Mouse (Mus musculus) small intestine, adult 2 months (tissue): ENCODE measurements around the gene Cmtm2a.
A peak's percentile ranks its signal among the peaks of the same experiment; 100 is the strongest.

Experiments used
- CTCF ChIP-seq: fragments of 200-500 bp; IDR thresholded peaks from 2 replicates; pipeline ENCODE4 v1.5.1; 2012; ENCODE audit warnings: low read depth, mild to moderate bottlenecking, control low read depth, inconsistent platforms, low read length, moderate library complexity, mixed read lengths; ENCODE audit not compliant: insufficient replicate concordance, insufficient read length; ENCODE audit errors: extremely low read depth
- POLR2A ChIP-seq: fragments of 200-500 bp; IDR thresholded peaks from 2 replicates; pipeline ENCODE4 v1.6.1; 2012; ENCODE audit warnings: low read depth, mild to moderate bottlenecking, control low read depth, inconsistent platforms, low read length, moderate library complexity

DNA sequence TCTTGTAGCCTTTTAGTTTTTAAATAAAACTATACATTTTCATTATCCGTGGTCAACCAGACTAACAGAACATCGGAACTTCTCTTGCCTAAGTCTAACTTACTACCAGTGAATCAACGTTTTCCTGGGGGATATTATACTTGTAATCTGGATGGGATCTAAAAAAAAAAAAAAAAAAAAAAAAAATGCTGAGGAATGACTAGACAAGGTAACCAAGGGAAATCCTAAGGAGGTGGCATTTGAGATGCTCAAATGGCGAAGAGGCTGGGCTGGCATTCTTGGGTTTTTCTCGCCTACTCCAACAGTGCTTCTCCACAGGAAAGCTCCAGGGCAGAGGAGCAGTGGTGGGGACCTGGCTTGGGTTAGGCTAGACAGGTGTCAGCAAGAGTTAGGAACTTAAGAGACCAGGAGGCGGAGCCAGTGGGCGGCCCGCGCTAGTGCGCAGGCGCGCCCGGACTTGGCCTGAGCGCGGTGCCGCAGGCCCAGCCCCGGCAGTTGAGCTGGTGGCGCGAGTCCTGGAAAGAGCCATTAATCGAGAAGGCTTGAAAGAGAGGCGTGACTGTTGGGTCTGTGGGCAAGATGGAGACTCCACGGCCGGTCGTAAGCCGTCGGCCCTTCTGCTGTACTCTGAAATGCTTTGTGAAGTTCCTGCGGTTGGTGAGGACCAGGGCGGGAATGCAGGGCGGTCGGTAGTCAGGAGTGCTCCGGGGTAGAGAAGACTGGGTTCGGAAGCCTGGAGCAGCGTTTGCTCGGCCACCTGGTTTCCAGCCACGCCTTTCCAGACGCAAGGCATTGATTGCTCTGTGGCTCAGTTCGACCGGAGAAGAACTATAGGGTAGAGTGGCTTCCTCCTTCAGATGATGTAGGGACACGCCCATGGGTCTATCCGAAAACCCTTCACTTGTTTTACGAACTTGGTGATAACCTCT, 42.3 kb downstream of the Cmtm2a start, which contains the start of gene Cklf:
- TF ChIP-seq POLR2A (peak; percentile 63), CTCF (peak; percentile 42; the same call in 1 of the 2 replicates)
